Mouse (Mus musculus) liver, embryonic 12.5 days (tissue): ENCODE data around the gene Cit. TPM values are rescaled to one million over a fixed set of nuclear protein-coding genes. Genes with fewer than 3 reads are reported as not detected.

Experiments
- ATAC-seq: fragments of 200-750 bp; cut with Nextera tagmentation; 2 replicates; pipeline ENCODE4 v1.8.0; 2017; ENCODE audit warnings: moderate number of reproducible peaks, mild to moderate bottlenecking, moderate library complexity
- H3K27ac ChIP-seq: fragments of 300-500 bp; sonication (generic); 2 replicates; pipeline ENCODE4 v1.5.1; 2016; ENCODE audit warnings: mild to moderate bottlenecking
- H3K27me3 ChIP-seq: fragments of 300-500 bp; sonication (generic); replicated peaks from 2 replicates; pipeline ENCODE4 v1.6.1; 2016; ENCODE audit warnings: mild to moderate bottlenecking, moderate library complexity
- H3K36me3 ChIP-seq: fragments of 300-500 bp; sonication (generic); 2 replicates; pipeline ENCODE4 v1.6.1; 2016; ENCODE audit warnings: mild to moderate bottlenecking, moderate library complexity
- H3K4me1 ChIP-seq: fragments of 300-500 bp; sonication (generic); 2 replicates; pipeline ENCODE4 v1.6.1; 2016
- H3K4me2 ChIP-seq: fragments of 300-500 bp; sonication (generic); 2 replicates; pipeline ENCODE4 v1.6.1; 2016; ENCODE audit warnings: mild to moderate bottlenecking, moderate library complexity
- H3K4me3 ChIP-seq: fragments of 300-500 bp; sonication (generic); 2 replicates; pipeline ENCODE4 v1.5.1; 2016; ENCODE audit warnings: mild to moderate bottlenecking, moderate library complexity
- H3K9ac ChIP-seq: fragments of 300-500 bp; sonication (generic); 2 replicates; pipeline ENCODE4 v1.6.1; 2016; ENCODE audit warnings: mild to moderate bottlenecking, moderate library complexity
- H3K9me3 ChIP-seq: fragments of 300-500 bp; sonication (generic); replicated peaks from 2 replicates; pipeline ENCODE4 v1.6.1; 2016; ENCODE audit warnings: mild to moderate bottlenecking, moderate library complexity
- WGBS: fragments of 180-500 bp; shearing (Covaris S2); methylation state at CpG from one replicate; pipeline ENCODE4 v1.1.7; 2016; ENCODE audit not compliant: insufficient replicate concordance; 5-methylcytosine and 5-hydroxymethylcytosine counted together
- polyA plus RNA-seq: library from polyadenylated mRNA; unstranded; fragments of >200 nt; fragmentation: Nextera tagmentation; extraction: Ambion mirVana; gene quantifications from 2 replicates; pipeline ENCODE4 v1.2.1, GENCODE M21; 2016

Cit gene
- polyA plus RNA-seq, 1 experiment from 2014 or later, result 55.8 TPM

- Histone ChIP-seq H3K9ac (no peak overlapping the region), H3K4me3 (no peak overlapping the region), H3K27ac (no peak overlapping the region), H3K36me3 (peaks cover 98% of the 10 kb centered on the region), H3K4me1 (peaks cover 10% of the 10 kb centered on the region), H3K9me3 (no peaks in the 10 kb centered on the region), H3K27me3 (no peaks in the 10 kb centered on the region), H3K4me2 (no peak overlapping the region)
- 83% methylated on average over 8 of the region's 8 CpGs for WGBS
- ATAC-seq, result no peak
Measured at GRCm38 (mm10) chr5:116003154-116003553, 158.1 kb downstream of the Cit start.

GRCm38 (mm10) chr5:116003825-116004224, 158.7 kb downstream of the Cit start:
- ATAC-seq, result no peak
- H3K4me2 ChIP-seq, result no peak overlapping the region
- WGBS, result 76% methylated on average over 13 of the region's 13 CpGs

GRCm38 (mm10) chr5:116004271-116004670, 159.2 kb downstream of the Cit start:
- ATAC-seq, result no peak
- Histone ChIP-seq H3K4me1 (peaks cover 15% of the 10 kb centered on the region), H3K9ac (no peak overlapping the region), H3K27me3 (no peaks in the 10 kb centered on the region), H3K36me3 (peaks cover 92% of the 10 kb centered on the region), H3K9me3 (no peaks in the 10 kb centered on the region), H3K4me2 (no peak overlapping the region), H3K27ac (no peak overlapping the region), H3K4me3 (no peak overlapping the region)
- 90% methylated on average over 10 of the region's 10 CpGs for WGBS

More at GRCm38 (mm10) chr5:116003825-116004224, 158.7 kb downstream of the Cit start:
- Histone ChIP-seq H3K27me3 (no peaks in the 10 kb centered on the region), H3K27ac (no peak overlapping the region), H3K9ac (no peak overlapping the region), H3K4me1 (peaks cover 10% of the 10 kb centered on the region), H3K36me3 (peaks cover 97% of the 10 kb centered on the region), H3K9me3 (no peaks in the 10 kb centered on the region), H3K4me3 (no peak overlapping the region)

DNA sequence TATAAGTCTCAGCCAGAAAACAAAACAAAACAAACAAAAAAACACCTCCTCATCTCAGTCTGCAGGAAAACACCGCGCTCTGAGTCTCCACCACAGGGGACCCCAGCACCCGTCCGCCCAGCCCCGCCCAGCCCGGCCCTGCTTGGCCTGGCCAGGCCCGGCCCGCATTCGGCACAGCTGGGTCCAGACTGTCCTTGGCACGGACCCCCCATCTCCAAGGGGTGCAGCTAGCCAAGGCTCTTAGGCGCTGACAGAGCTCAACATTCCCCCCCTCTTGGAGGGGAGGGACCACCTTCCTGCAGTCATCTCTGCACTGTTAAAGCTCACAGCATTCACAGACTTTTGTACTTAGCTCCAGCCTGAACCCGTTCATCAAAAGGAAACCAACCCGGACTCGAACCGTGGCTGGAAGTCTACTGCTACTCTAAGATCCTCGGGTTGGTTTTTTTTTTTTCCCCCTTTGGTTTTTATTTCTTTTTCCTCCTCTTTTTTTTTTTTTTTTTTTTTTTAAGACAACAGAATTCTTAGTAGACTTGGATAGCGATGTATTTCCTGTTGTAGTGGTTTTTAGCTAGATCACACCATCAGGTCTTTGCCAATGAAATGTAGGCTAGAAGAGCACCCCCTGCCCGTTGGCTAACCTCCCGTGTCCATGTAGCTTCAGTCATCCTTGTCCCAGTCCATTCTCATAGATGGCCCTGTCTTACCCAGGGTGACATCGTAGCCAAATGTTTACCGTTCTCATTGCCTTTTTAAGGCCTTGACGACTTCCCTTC, 161.4 kb downstream of the Cit start:
- no peak for ATAC-seq
- WGBS, result 83% methylated on average over 22 of the region's 22 CpGs
- H3K36me3 ChIP-seq, result peaks cover 70% of the 10 kb centered on the region

DNA sequence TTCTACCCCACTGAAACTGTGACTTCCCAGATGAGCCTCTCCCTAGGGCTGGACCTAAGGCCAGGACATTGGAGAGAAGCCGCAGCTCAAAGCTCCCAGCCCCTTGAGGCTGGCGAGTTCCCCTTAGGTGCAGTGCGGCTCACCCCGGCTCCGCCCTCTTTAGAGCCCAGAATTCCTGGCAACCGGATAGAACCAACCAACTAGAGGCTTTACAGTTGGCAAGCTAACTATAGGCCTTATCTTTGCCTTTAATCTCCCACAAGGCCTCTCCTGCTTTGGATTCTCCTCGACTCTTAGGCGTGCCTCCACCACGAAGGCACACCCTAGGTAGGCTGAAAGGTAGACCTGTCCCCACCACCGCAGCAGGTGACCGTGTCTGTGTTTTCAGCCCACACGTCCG, 162.6 kb downstream of the Cit start:
- 0 out of 2 replicates have a peak, but pooled peaks have one; percentile 13 for ATAC-seq
- Histone ChIP-seq H3K27ac (no peak overlapping the region), H3K27me3 (no peaks in the 10 kb centered on the region), H3K4me1 (peaks cover 28% of the 10 kb centered on the region), H3K9me3 (no peaks in the 10 kb centered on the region), H3K4me2 (no peak overlapping the region), H3K4me3 (no peak overlapping the region), H3K9ac (no peak overlapping the region), H3K36me3 (peaks cover 59% of the 10 kb centered on the region)
- WGBS, result 77% methylated on average over 13 of the region's 13 CpGs

More for the DNA sequence above, 161.4 kb downstream of the Cit start:
- Histone ChIP-seq H3K9me3 (no peaks in the 10 kb centered on the region), H3K27ac (no peak overlapping the region; the same call in 1 of the 2 replicates), H3K4me1 (peaks cover 28% of the 10 kb centered on the region), H3K27me3 (no peaks in the 10 kb centered on the region), H3K4me3 (no peak overlapping the region), H3K9ac (no peak overlapping the region), H3K4me2 (no peak overlapping the region)

GRCm38 (mm10) chr5:116009091-116009851, 164.2 kb downstream of the Cit start:
- Histone ChIP-seq H3K9me3 (no peaks in the 10 kb centered on the region), H3K4me3 (no peak overlapping the region), H3K36me3 (peaks cover 59% of the 10 kb centered on the region), H3K27ac (no peak overlapping the region), H3K27me3 (no peaks in the 10 kb centered on the region), H3K9ac (no peak overlapping the region), H3K4me1 (peaks cover 43% of the 10 kb centered on the region), H3K4me2 (no peak overlapping the region)
- no peak for ATAC-seq
- WGBS, result 79% methylated on average over 15 of the region's 15 CpGs

DNA sequence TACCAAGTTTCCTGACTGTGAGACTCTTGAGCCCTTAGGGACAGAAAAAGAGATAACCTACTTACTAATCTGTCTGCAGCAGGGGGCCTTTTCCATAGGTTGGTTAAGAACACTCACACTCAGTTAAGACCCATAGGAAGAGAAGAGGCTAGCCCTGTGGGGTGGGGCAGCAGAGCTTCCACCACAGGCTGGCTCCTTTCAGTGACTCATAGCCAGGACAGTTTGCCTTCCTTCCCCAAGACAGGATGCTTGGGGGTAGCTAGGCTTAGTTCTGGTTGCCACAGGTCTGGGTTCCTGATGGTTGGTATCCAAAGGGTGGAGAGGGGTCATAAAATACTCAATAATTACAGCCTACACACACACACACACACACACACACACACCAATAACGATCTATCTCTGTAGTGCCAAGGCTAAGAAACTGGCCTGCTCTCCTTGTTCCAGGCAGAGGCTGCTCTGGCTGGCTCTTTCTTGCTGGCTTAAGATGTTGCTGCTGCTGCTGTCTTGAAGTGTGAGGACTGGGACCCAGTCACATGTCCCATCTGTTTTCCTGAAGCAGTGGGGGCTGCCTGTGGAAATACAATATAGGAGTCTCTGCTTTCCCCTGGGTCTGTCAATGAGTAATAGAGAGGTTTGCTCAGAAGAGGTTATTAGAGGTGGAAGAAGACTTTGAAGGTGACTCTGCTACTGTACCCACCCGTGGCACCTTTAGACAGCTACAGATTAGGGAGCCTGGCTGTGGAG, 165.0 kb downstream of the Cit start:
- H3K9me3 ChIP-seq, result no peaks in the 10 kb centered on the region
- no peak overlapping the region for H3K9ac ChIP-seq
- H3K4me1 ChIP-seq, result peaks cover 50% of the 10 kb centered on the region
- ATAC-seq, result peak; percentile 27; the same call in 1 of the 2 replicates
- no peaks in the 10 kb centered on the region for H3K27me3 ChIP-seq
- no peak overlapping the region for H3K4me2 ChIP-seq
- 0 out of 2 replicates have a peak overlapping the region, but pooled peaks have one; percentile 3 for H3K27ac ChIP-seq
- H3K36me3 ChIP-seq, result peaks cover 59% of the 10 kb centered on the region
- no peak overlapping the region for H3K4me3 ChIP-seq
- WGBS, result 71% methylated on average over 2 of the region's 2 CpGs

DNA sequence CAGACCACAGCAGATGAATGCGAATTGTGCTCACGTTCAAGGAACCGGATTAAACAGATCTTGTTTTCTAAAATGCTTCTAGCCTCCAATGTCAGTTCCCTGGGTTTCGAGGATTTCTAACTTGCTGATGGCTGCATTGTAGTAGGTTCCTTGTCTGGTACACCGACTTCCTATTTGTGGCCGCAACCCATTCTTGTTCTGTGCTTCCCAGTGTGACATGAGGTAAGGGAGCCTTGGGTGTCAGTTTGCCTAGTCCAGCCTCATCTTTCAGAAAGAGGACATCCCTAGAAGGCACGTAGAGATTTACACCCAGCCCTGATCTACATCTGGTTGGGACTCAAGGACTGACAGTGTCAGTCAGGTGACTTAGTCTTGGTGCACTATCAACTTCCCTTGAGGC, 166.6 kb downstream of the Cit start:
- H3K9ac ChIP-seq, result no peak overlapping the region
- H3K27ac ChIP-seq, result 0 out of 2 replicates have a peak overlapping the region, but pooled peaks have one; percentile 40
- WGBS, result 65% methylated on average over 7 of the region's 7 CpGs
- H3K9me3 ChIP-seq, result no peaks in the 10 kb centered on the region
- no peak for ATAC-seq
- H3K4me3 ChIP-seq, result no peak overlapping the region
- peaks cover 53% of the 10 kb centered on the region for H3K4me1 ChIP-seq
- H3K36me3 ChIP-seq, result peaks cover 60% of the 10 kb centered on the region
- no peak overlapping the region for H3K4me2 ChIP-seq
- no peaks in the 10 kb centered on the region for H3K27me3 ChIP-seq

DNA sequence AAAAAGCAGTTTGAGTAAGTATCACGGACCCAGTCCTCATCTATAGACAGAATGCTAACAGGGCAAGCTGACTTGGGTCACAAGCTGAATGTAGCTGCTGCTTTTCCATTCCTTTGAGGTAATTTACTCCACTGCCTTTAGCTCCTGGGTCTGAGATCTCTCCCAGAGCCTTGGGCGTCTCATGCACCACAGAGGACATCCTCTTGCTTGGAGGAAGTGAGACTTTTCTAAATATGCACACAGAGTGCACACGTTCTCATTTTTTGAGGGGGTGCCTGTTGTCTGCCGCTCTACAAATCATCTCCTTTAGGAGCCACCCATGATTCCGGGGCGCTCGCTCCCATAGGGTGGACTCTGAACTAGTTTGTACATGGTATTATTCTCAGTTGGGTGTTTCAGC, 167.4 kb downstream of the Cit start:
- Histone ChIP-seq H3K9me3 (no peaks in the 10 kb centered on the region), H3K9ac (no peak overlapping the region), H3K4me1 (peaks cover 48% of the 10 kb centered on the region), H3K27me3 (no peaks in the 10 kb centered on the region), H3K27ac (0 out of 2 replicates have a peak overlapping the region, but pooled peaks have one; percentile 34), H3K36me3 (peaks cover 60% of the 10 kb centered on the region), H3K4me2 (no peak overlapping the region), H3K4me3 (no peak overlapping the region)
- WGBS, result 76% methylated on average over 7 of the region's 7 CpGs
- ATAC-seq, result no peak

GRCm38 (mm10) chr5:116013821-116014220, 168.7 kb downstream of the Cit start:
- no peak overlapping the region for H3K9ac ChIP-seq
- ATAC-seq, result no peak
- H3K4me1 ChIP-seq, result peaks cover 55% of the 10 kb centered on the region
- no peak overlapping the region for H3K4me2 ChIP-seq
- H3K27me3 ChIP-seq, result no peaks in the 10 kb centered on the region
- H3K9me3 ChIP-seq, result no peaks in the 10 kb centered on the region
- peaks cover 62% of the 10 kb centered on the region for H3K36me3 ChIP-seq
- H3K4me3 ChIP-seq, result no peak overlapping the region
- WGBS, result 76% methylated on average over 8 of the region's 8 CpGs
- no peak overlapping the region for H3K27ac ChIP-seq

DNA sequence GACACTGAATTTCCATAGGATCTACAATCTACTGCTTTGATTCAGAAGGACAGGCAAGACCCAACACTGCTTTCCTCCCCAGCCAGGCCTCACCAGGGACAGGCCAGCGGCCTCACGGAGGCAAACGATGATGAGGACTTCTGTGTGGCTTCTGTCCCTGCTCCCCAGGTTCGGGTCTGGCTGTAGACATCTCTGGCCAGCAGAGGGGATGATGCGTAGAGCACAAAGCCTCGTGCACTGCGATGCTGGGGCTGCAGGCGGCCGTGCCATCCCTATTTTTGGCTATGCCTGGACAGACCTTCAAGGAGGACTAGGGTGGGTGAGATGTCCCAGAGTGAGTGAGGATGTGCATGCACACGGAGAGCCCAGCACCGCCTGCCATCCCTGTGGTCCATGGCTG, 169.2 kb downstream of the Cit start:
- WGBS, result 87% methylated on average over 11 of the region's 11 CpGs
- Histone ChIP-seq H3K4me2 (no peak overlapping the region), H3K36me3 (peaks cover 66% of the 10 kb centered on the region), H3K4me1 (peaks cover 55% of the 10 kb centered on the region), H3K27ac (0 out of 2 replicates have a peak overlapping the region, but pooled peaks have one; percentile 9), H3K27me3 (no peaks in the 10 kb centered on the region), H3K9me3 (no peaks in the 10 kb centered on the region), H3K9ac (no peak overlapping the region), H3K4me3 (no peak overlapping the region)
- ATAC-seq, result no peak
